Mouse (Mus musculus) bone marrow, adult 2 months (tissue): ENCODE measurements around the gene Apaf1.

ENCODE experiments used
- CTCF ChIP-seq: fragments of 200-500 bp; IDR thresholded peaks from 2 replicates; pipeline ENCODE4 v1.5.1; 2011; ENCODE audit warnings: low read length, control low read depth; ENCODE audit not compliant: control insufficient read depth, insufficient read depth
- POLR2A ChIP-seq: fragments of 200-500 bp; IDR thresholded peaks from 2 replicates; pipeline ENCODE4 v1.6.1; 2011; ENCODE audit warnings: low read depth, mild to moderate bottlenecking, control low read depth, low read length, borderline replicate concordance; ENCODE audit not compliant: control insufficient read depth

- TF ChIP-seq CTCF (no peak), POLR2A (no peak)
These were observed 81.1 kb downstream of the Apaf1 start for GRCm38 (mm10) chr10:91001421-91001820.
